Mouse (Mus musculus) left cerebral cortex, postnatal 10 days (tissue): ENCODE measurements around the gene Smc3. TPM values are rescaled to one million over a fixed set of nuclear protein-coding genes. Genes with fewer than 3 reads are reported as not detected.

Source experiments
- DNase-seq, 2 experiments: peaks; one replicate each; pipeline ENCODE4 v3.0.0; 2021 to 2022; ENCODE audit warnings: low spot score in 2 of 2, mixed read lengths in 1 of 2; ENCODE audit errors: extremely low spot score in 1 of 2
- intact Hi-C: fragments of 180-260 bp; cut with DNase I; formaldehyde crosslinking; loops from one replicate; pipeline ENCODE4 v1.15.1; 2025
- total RNA-seq, 2 experiments: library from RNA; stranded (reverse); gene quantifications; 2 replicates each; pipeline ENCODE4 v1.2.3; 2021

Gene Smc3
- total RNA-seq, 2 experiments from 2014 or later = 33.9 to 36.3 TPM

- intact Hi-C loops = no loop called here
- DNase-seq = no peak
These were observed 76.0 kb downstream of the Smc3 start for GRCm38 (mm10) chr19:53676228-53676627.

GRCm38 (mm10) chr19:53676718-53677634, 76.8 kb downstream of the Smc3 start, which contains the start of gene Rbm20:
Gene Rbm20 (plus strand): TSS chr19:53677306.
- intact Hi-C loops = no loop called here
- DNase-seq = peak in 1 of 2 experiments; percentile 78

GRCm38 (mm10) chr19:53679194-53679593, 79.0 kb downstream of the Smc3 start:
- DNase-seq = no peak
- intact Hi-C loops = no loop called here

- intact Hi-C loops = no loop called here
These were observed 79.8 kb downstream of the Smc3 start for GRCm38 (mm10) chr19:53679981-53680380.

GRCm38 (mm10) chr19:53682427-53682826, 82.2 kb downstream of the Smc3 start:
- peak in 1 of 2 experiments; percentile 42 for DNase-seq
- intact Hi-C loops = no loop called here

More at GRCm38 (mm10) chr19:53679981-53680380, 79.8 kb downstream of the Smc3 start:
- no peak for DNase-seq

- intact Hi-C loops = no loop called here
- peak in 1 of 2 experiments; percentile 34 for DNase-seq
These were observed 87.4 kb downstream of the Smc3 start for GRCm38 (mm10) chr19:53687592-53687991.

GRCm38 (mm10) chr19:53690816-53691215, 90.6 kb downstream of the Smc3 start:
- DNase-seq = peak in 1 of 2 experiments; percentile 31

GRCm38 (mm10) chr19:53694020-53694419, 93.8 kb downstream of the Smc3 start:
- intact Hi-C loops = no loop called here
- DNase-seq = no peak

More at GRCm38 (mm10) chr19:53690816-53691215, 90.6 kb downstream of the Smc3 start:
- intact Hi-C loops = no loop called here

Other genes with a start within 250 kb of the Smc3 start
- gene Gm10197, start 228.6 kb upstream of the Smc3 start, total RNA-seq = not detected
- gene Smndc1, start 209.8 kb upstream of the Smc3 start, total RNA-seq = 10 to 100 TPM; 32.3 to 38.3 TPM
- gene Dusp5, start 71.3 kb upstream of the Smc3 start, total RNA-seq = 1 to 10 TPM; 5.4 to 5.5 TPM
- gene Nutf2-ps1, start 11.3 kb upstream of the Smc3 start, total RNA-seq = 10 to 100 TPM; 53.6 to 63.8 TPM
- 1 to 10 TPM; 1.9 to 2.4 TPM for gene Rbm20, start 76.9 kb downstream of the Smc3 start, total RNA-seq